Mouse (Mus musculus) left cerebral cortex, postnatal 14 days (tissue): ENCODE data around the gene Hfe. TPM values are rescaled to one million over a fixed set of nuclear protein-coding genes. Genes with fewer than 3 reads are reported as not detected.
A peak's percentile ranks its signal among the peaks of the same experiment; 100 is the strongest.
"Not testable (repeated sequence)": the region's sequence is repeated elsewhere in the genome, so short reads cannot be mapped to it uniquely, and the experiment has no call there.

Experiments
- DNase-seq, 2 experiments: peaks; one replicate each; pipeline ENCODE4 v3.0.0; 2021 to 2022; ENCODE audit warnings: low spot score in 2 of 2, mixed read lengths in 1 of 2
- intact Hi-C: fragments of 180-260 bp; cut with DNase I; formaldehyde crosslinking; loops from one replicate; pipeline ENCODE4 v1.15.1; 2025
- total RNA-seq, 2 experiments: library from RNA; stranded (reverse); gene quantifications; 2 replicates each; pipeline ENCODE4 v1.2.3; 2021

The Hfe gene
- total RNA-seq, 2 experiments from 2014 or later, result 2.9 to 3.1 TPM

- no peak for DNase-seq
- intact Hi-C loops, result no loop called here
Measured at GRCm38 (mm10) chr13:23725213-23725612, 14.6 kb upstream of the Hfe start.

GRCm38 (mm10) chr13:23724239-23724638, 13.6 kb upstream of the Hfe start:
- DNase-seq, result no peak
- intact Hi-C loops, result no loop called here

GRCm38 (mm10) chr13:23717593-23718245, 7.1 kb upstream of the Hfe start:
- intact Hi-C loops, DNase-seq: not testable (repeated sequence)

- no peak for DNase-seq
- intact Hi-C loops, result no loop called here
Measured at GRCm38 (mm10) chr13:23717176-23717575, 6.5 kb upstream of the Hfe start.

- intact Hi-C loops, result no loop called here
- DNase-seq, result no peak
Measured at GRCm38 (mm10) chr13:23716261-23717042, 5.8 kb upstream of the Hfe start.

- no peak for DNase-seq
- intact Hi-C loops, result no loop called here
Measured at GRCm38 (mm10) chr13:23709714-23710373, 810 bp downstream of the Hfe start.

- no peak for DNase-seq
- intact Hi-C loops, result no loop called here
Measured at GRCm38 (mm10) chr13:23708654-23709053, 2.0 kb downstream of the Hfe start.

GRCm38 (mm10) chr13:23708041-23708440, 2.6 kb downstream of the Hfe start:
- intact Hi-C loops, result no loop called here
- no peak for DNase-seq

- no peak for DNase-seq
- intact Hi-C loops, result no loop called here
Measured at GRCm38 (mm10) chr13:23706771-23707170, 3.9 kb downstream of the Hfe start.

GRCm38 (mm10) chr13:23705751-23706356, 4.8 kb downstream of the Hfe start:
- intact Hi-C loops, result no loop called here
- no peak for DNase-seq

GRCm38 (mm10) chr13:23702801-23703200, 7.9 kb downstream of the Hfe start:
- DNase-seq, intact Hi-C loops: not testable (repeated sequence)

GRCm38 (mm10) chr13:23702220-23702619, 8.4 kb downstream of the Hfe start:
- intact Hi-C loops, result no loop called here
- no peak for DNase-seq

GRCm38 (mm10) chr13:23700786-23701520, 9.7 kb downstream of the Hfe start:
- intact Hi-C loops, result loop anchor here (1.0 kb wide), 1 partner anchor 31 kb away; no protein-coding TSS in a partner anchor
- peak; percentile 83 to 85 for DNase-seq

- intact Hi-C loops, result loop anchor here (5.0 kb wide), 2 partner anchors 77 to 117 kb away; partner anchors contain the start of genes Hist1h1e, Hist1h2be and Hist1h4d
Measured at GRCm38 (mm10) chr13:23699767-23700166, 10.9 kb downstream of the Hfe start.

GRCm38 (mm10) chr13:23698996-23699395, 11.7 kb downstream of the Hfe start:
- no peak for DNase-seq
- intact Hi-C loops, result loop anchor here (1.0 to 5.0 kb wide), 3 partner anchors 15 to 117 kb away; partner anchors contain the start of genes Hist1h1e, Hist1h2bc, Hist1h2be and Hist1h4d

More at GRCm38 (mm10) chr13:23699767-23700166, 10.9 kb downstream of the Hfe start:
- DNase-seq, result no peak

GRCm38 (mm10) chr13:23698300-23698693, 12.4 kb downstream of the Hfe start, which contains the start of gene Hist1h4c:
Hist1h4c (minus strand) TSS chr13:23698454.
- intact Hi-C loops, result loop anchor here (1.0 to 5.0 kb wide), 3 partner anchors 14 to 116 kb away; partner anchors contain the start of genes Hist1h1e, Hist1h2bc, Hist1h2be and Hist1h4d
- DNase-seq, result peak; percentile 99

GRCm38 (mm10) chr13:23697491-23698299, 13.0 kb downstream of the Hfe start:
- peak; percentile 42 to 77 for DNase-seq
- intact Hi-C loops, result loop anchor here (1.0 to 5.0 kb wide), 3 partner anchors 13 to 115 kb away; partner anchors contain the start of genes Hist1h1e, Hist1h2bc, Hist1h2be and Hist1h4d

- DNase-seq, result no peak
- intact Hi-C loops, result loop anchor here (5.0 kb wide), 2 partner anchors 74 to 114 kb away; partner anchors contain the start of genes Hist1h1e, Hist1h2be and Hist1h4d
Measured at GRCm38 (mm10) chr13:23696061-23696474, 14.6 kb downstream of the Hfe start.
